Mouse (Mus musculus) skeletal muscle tissue, adult 2 months (tissue): ENCODE results near the gene Prr5.
"Not testable (repeated sequence)": the region's sequence is repeated elsewhere in the genome, so short reads cannot be mapped to it uniquely, and the experiment has no call there.

Experiments
- DNase-seq: peaks from one replicate; pipeline ENCODE4 v3.0.0-alpha.2; 2012; ENCODE audit warnings: low read depth, low spot score

The Prr5 gene

GRCm38 (mm10) chr15:84714730-84715129 is 45.3 kb downstream of the Prr5 start:
- DNase-seq, result peak; percentile 65

GRCm38 (mm10) chr15:84715132-84715531 is 45.7 kb downstream of the Prr5 start:
- DNase-seq, result no peak

GRCm38 (mm10) chr15:84717570-84718270 is 48.3 kb downstream of the Prr5 start:
- not testable (repeated sequence) for DNase-seq

GRCm38 (mm10) chr15:84718785-84719184 is 49.4 kb downstream of the Prr5 start:
- no peak for DNase-seq

GRCm38 (mm10) chr15:84719791-84720190 is 50.4 kb downstream of the Prr5 start, which contains the start of gene Arhgap8:
Gene Arhgap8 (plus strand): TSS chr15:84720052.
- no peak for DNase-seq

GRCm38 (mm10) chr15:84720291-84721204 is 51.1 kb downstream of the Prr5 start:
- DNase-seq, result no peak

- not testable (repeated sequence) for DNase-seq
Observed at GRCm38 (mm10) chr15:84723656-84724055, 54.2 kb downstream of the Prr5 start.

- DNase-seq, result no peak
Observed at GRCm38 (mm10) chr15:84724199-84724598, 54.8 kb downstream of the Prr5 start.

GRCm38 (mm10) chr15:84729685-84730084 is 60.3 kb downstream of the Prr5 start:
- DNase-seq, result no peak

- DNase-seq, result no peak
Observed at GRCm38 (mm10) chr15:84730893-84731292, 61.5 kb downstream of the Prr5 start.

- DNase-seq, result no peak
Observed at GRCm38 (mm10) chr15:84731676-84732424, 62.4 kb downstream of the Prr5 start.

- no peak for DNase-seq
Observed at GRCm38 (mm10) chr15:84732425-84732749, 63.0 kb downstream of the Prr5 start.

GRCm38 (mm10) chr15:84736346-84736993 is 67.0 kb downstream of the Prr5 start:
- no peak for DNase-seq

- no peak for DNase-seq
Observed at GRCm38 (mm10) chr15:84736994-84737346, 67.5 kb downstream of the Prr5 start.

- DNase-seq, result no peak
Observed at GRCm38 (mm10) chr15:84738246-84738645, 68.8 kb downstream of the Prr5 start.

GRCm38 (mm10) chr15:84741573-84741972 is 72.2 kb downstream of the Prr5 start:
- DNase-seq, result no peak

- no peak for DNase-seq
Observed at GRCm38 (mm10) chr15:84743347-84743746, 73.9 kb downstream of the Prr5 start.

- DNase-seq, result no peak
Observed at GRCm38 (mm10) chr15:84744308-84744707, 74.9 kb downstream of the Prr5 start.

- DNase-seq, result no peak
Observed at GRCm38 (mm10) chr15:84745831-84746230, 76.4 kb downstream of the Prr5 start.
